Mouse (Mus musculus): ENCODE results near the gene Nufip1. TPM values are rescaled to one million over a fixed set of nuclear protein-coding genes. Genes with fewer than 3 reads are reported as not detected.

Nufip1 gene
- polyA plus RNA-seq, 1 experiment from 2014 or later = 12.3 TPM

DNA sequence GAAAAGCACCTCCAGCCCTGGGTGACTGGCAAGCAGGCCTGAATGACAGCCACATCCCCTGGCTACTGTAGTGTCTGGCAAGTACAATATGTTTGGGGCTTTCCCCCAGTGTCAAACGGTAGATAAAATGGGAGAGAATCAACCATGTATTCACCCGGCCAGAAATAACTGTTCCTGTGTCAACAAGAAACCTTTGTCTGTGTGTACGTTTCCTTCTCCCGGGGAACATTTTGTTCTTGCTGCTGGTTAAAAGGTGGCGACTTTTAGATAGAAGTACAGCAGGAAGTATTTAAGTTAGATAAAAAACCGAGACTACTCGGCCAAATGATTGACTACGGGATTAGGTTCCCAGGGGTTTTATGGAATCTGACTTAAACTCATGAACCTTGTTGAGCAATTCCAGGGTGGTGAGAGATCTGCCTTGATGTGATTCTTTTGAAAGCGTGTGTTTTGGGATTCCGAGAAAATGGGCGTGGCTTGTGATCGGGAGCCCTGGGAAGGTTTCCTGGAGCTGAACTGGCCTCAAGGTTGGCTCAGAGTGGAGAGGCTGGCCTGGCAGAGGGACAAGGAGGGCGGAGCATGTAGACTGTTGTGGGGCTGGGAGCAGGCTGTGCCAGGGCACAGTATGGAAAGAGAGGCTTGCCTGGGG lies 39.0 kb downstream of the Nufip1 start:
- H3K27me3 ChIP-seq (replicated peaks; ENCODE audit: control insufficient read depth, insufficient read depth, low read length) = no peaks in the 10 kb centered on the region
- peak; percentile 87 for DNase-seq (ENCODE audit: low spot score)
- H3K4me2 ChIP-seq (ENCODE audit: low read depth, low read length) = peak overlapping the region; percentile 46
- H3K9ac ChIP-seq (ENCODE audit: low read depth, low read length) = no peak overlapping the region
- H3K36me3 ChIP-seq (ENCODE audit: control insufficient read depth, insufficient read depth, low read length) = no peaks in the 10 kb centered on the region
- peak overlapping the region; percentile 9; the same call in 1 of the 2 replicates for H3K4me3 ChIP-seq (ENCODE audit: low read depth, low read length)
- ATAC-seq (ENCODE audit: low read depth) = peak; percentile 35; the same call in 1 of the 2 replicates
- peak overlapping the region; percentile 10; the same call in 1 of the 2 replicates for H3K27ac ChIP-seq (replicated peaks; ENCODE audit: low read depth, low read length)
- whole genome bisulfite sequencing = 17% methylated on average over 13 of the region's 13 CpGs
- peaks cover 18% of the 10 kb centered on the region; the same call in 1 of the 2 replicates for H3K4me1 ChIP-seq (ENCODE audit: control insufficient read depth, insufficient read depth, low read length)
- no peaks in the 10 kb centered on the region for H3K9me3 ChIP-seq (ENCODE audit: control insufficient read depth, low read length)

DNA sequence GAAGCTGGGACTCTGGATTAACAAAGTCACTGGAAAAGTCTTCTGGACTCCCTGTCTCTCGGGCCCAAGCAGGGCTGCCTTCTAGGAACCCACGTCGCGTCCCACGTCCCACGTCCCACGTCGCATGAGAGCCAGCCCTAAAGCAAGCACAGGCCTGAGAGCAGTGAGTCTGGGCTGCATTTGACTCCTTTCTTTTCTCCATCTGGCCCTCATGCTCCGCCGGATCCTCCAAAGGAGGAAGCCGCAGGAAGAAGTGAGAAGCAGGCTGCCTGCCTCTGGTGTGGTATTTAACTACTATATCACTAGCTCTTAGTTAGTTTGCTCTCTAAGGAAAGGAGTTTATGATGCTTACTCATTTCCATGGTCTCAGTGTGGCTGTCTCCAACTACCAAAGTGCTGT lies 39.8 kb downstream of the Nufip1 start:
- WGBS = 73% methylated on average over 11 of the region's 11 CpGs

DNA sequence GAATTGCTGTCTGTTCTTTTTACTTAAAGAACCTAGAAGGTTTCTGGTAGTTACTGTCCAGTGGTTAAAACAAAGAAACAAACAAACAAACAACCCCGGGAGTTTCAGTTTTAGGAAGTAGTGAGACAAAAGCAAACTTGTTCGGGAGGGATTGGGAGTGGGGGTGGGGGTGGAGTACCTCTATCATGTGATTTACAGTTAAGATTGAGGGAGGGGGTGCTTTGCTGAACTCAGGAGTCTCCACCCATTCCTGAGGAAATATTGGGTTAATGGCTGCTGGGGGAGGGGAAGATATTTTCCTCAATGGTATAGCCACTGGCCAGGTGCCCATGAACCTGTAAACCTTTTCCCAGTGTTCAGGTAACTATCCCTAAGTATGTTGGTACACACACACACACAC lies 40.3 kb downstream of the Nufip1 start:
- no peaks in the 10 kb centered on the region for H3K9me3 ChIP-seq (ENCODE audit: control insufficient read depth, low read length)
- H3K4me3 ChIP-seq (ENCODE audit: low read depth, low read length) = no peak overlapping the region
- peaks cover 18% of the 10 kb centered on the region; the same call in 1 of the 2 replicates for H3K4me1 ChIP-seq (ENCODE audit: control insufficient read depth, insufficient read depth, low read length)
- no peak overlapping the region for H3K27ac ChIP-seq (replicated peaks; ENCODE audit: low read depth, low read length)
- no peak for DNase-seq (ENCODE audit: low spot score)
- 65% methylated on average over 2 of the region's 2 CpGs for WGBS
- no peaks in the 10 kb centered on the region for H3K36me3 ChIP-seq (ENCODE audit: control insufficient read depth, insufficient read depth, low read length)
- H3K27me3 ChIP-seq (replicated peaks; ENCODE audit: control insufficient read depth, insufficient read depth, low read length) = no peaks in the 10 kb centered on the region
- no peak overlapping the region for H3K9ac ChIP-seq (ENCODE audit: low read depth, low read length)
- no peak overlapping the region for H3K4me2 ChIP-seq (ENCODE audit: low read depth, low read length)
- ATAC-seq (ENCODE audit: low read depth) = no peak

More for the DNA sequence above, 39.8 kb downstream of the Nufip1 start:
- H3K9ac ChIP-seq (ENCODE audit: low read depth, low read length) = no peak overlapping the region
- H3K27me3 ChIP-seq (replicated peaks; ENCODE audit: control insufficient read depth, insufficient read depth, low read length) = no peaks in the 10 kb centered on the region
- peaks cover 18% of the 10 kb centered on the region; the same call in 1 of the 2 replicates for H3K4me1 ChIP-seq (ENCODE audit: control insufficient read depth, insufficient read depth, low read length)
- DNase-seq (ENCODE audit: low spot score) = no peak
- H3K4me2 ChIP-seq (ENCODE audit: low read depth, low read length) = peak overlapping the region; percentile 46; the same call in 1 of the 2 replicates
- H3K27ac ChIP-seq (replicated peaks; ENCODE audit: low read depth, low read length) = no peak overlapping the region
- H3K4me3 ChIP-seq (ENCODE audit: low read depth, low read length) = no peak overlapping the region
- no peaks in the 10 kb centered on the region for H3K9me3 ChIP-seq (ENCODE audit: control insufficient read depth, low read length)
- no peak for ATAC-seq (ENCODE audit: low read depth)
- no peaks in the 10 kb centered on the region for H3K36me3 ChIP-seq (ENCODE audit: control insufficient read depth, insufficient read depth, low read length)

DNA sequence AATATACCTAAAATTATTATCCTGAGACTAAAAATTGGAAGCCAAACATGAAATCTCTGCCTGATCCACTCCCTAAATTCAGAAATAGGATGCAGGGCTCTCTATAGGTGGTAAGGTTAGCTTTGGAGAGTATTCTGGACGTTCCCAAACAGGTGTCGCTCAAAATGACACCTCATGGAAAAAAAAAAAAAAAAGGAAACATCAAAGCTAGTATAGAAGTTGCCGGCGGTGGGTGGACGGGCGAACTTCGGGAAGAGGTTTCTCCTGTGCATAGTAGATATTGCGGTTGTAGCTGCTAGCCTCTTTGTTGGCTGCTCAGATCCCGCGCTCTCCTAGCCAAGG lies 41.1 kb downstream of the Nufip1 start:
- H3K9me3 ChIP-seq (ENCODE audit: control insufficient read depth, low read length) = no peaks in the 10 kb centered on the region
- H3K4me1 ChIP-seq (ENCODE audit: control insufficient read depth, insufficient read depth, low read length) = peaks cover 18% of the 10 kb centered on the region; the same call in 1 of the 2 replicates
- peak overlapping the region; percentile 88 for H3K9ac ChIP-seq (ENCODE audit: low read depth, low read length)
- ATAC-seq (ENCODE audit: low read depth) (no peak), DNase-seq (ENCODE audit: low spot score) (no peak)
- peak overlapping the region; percentile 71 for H3K4me3 ChIP-seq (ENCODE audit: low read depth, low read length)
- H3K4me2 ChIP-seq (ENCODE audit: low read depth, low read length) = peak overlapping the region; percentile 68
- no peaks in the 10 kb centered on the region for H3K27me3 ChIP-seq (replicated peaks; ENCODE audit: control insufficient read depth, insufficient read depth, low read length)
- H3K36me3 ChIP-seq (ENCODE audit: control insufficient read depth, insufficient read depth, low read length) = no peaks in the 10 kb centered on the region
- 1% methylated on average over 10 of the region's 10 CpGs for WGBS
- peak overlapping the region; percentile 98 for H3K27ac ChIP-seq (replicated peaks; ENCODE audit: low read depth, low read length)

DNA sequence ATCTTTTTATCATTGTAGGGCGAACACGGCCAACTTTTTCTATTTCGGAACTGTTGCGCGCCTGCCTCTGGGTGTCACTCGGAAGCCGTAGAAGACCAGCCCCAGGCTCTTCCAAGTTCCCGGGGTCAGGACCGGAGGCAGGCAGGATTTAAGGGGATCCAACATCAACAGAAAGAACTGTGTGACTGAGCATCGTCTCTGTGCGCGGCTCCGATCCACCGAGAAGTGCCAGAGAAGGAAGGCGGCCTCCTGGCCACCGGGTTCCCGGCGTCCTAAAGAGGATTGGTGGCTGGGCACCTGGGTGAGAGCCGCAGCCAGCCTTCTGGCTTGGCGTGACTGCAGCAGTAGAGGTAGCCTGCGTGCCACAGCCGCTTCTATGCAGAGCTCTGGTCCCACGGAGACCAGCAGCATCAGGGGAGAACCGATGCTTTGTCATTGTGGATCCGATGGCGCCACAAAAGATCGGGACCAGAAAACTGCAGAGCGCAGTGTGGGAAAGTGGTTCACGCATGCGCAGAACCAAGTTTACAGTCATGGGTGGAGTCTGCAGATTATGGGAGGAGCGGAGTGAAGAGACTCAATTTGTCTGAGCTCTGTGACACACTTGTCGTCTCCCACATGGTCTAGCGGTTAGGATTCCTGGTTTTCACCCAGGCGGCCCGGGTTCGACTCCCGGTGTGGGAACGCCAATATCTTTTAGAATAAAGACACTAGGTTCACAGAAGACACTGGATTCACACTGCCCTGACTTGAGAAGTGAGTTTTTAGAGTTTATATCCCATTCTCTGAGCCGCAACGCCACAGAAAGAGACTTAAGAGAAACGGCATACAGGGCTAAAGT lies 41.7 kb downstream of the Nufip1 start:
- DNase-seq (ENCODE audit: low spot score) (peak; percentile 97), ATAC-seq (ENCODE audit: low read depth) (peak; percentile 92)
- peak overlapping the region; percentile 68 for H3K4me2 ChIP-seq (ENCODE audit: low read depth, low read length)
- no peaks in the 10 kb centered on the region for H3K9me3 ChIP-seq (ENCODE audit: control insufficient read depth, low read length)
- 1% methylated on average over 40 of the region's 41 CpGs for WGBS
- H3K36me3 ChIP-seq (ENCODE audit: control insufficient read depth, insufficient read depth, low read length) = no peaks in the 10 kb centered on the region
- peak overlapping the region; percentile 88 for H3K9ac ChIP-seq (ENCODE audit: low read depth, low read length)
- H3K27me3 ChIP-seq (replicated peaks; ENCODE audit: control insufficient read depth, insufficient read depth, low read length) = no peaks in the 10 kb centered on the region
- H3K4me3 ChIP-seq (ENCODE audit: low read depth, low read length) = peak overlapping the region; percentile 71
- peak overlapping the region; percentile 98 for H3K27ac ChIP-seq (replicated peaks; ENCODE audit: low read depth, low read length)
- H3K4me1 ChIP-seq (ENCODE audit: control insufficient read depth, insufficient read depth, low read length) = peaks cover 18% of the 10 kb centered on the region

DNA sequence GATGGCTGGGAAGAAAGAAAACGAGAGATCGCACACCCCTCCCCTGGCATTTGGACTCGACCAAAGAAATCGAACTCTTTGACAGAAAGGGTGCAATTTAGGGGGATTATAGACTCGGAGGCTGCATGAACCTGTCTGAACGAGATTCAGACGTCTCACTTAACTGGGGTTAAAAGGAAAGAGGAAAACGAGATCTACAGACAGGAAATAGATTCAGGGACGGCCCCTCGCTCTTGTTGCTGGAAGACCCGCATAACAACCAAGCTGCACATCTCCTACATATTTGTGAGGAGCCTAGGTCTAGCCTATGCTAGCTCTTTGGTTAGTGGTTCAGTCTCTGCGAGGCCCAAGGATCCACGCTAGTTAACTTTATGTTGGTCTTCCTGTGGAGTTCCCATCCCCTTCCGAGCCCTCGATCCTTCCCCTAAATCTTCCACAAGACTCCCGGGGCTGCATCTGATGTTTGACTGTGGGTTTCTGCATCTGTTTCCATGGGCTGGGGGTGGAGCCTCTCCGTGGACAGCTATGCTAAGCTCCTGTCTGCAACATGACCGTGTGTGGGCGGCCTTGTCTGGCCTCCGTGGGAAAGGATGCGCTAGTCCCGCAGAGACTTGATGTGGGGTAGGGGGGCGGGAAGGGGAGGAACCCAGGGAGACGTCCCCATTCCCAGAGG lies 42.4 kb downstream of the Nufip1 start:
- Histone ChIP-seq H3K27ac (replicated peaks; ENCODE audit: low read depth, low read length) (peak overlapping the region; percentile 87), H3K4me3 (ENCODE audit: low read depth, low read length) (peak overlapping the region; percentile 71), H3K4me2 (ENCODE audit: low read depth, low read length) (peak overlapping the region; percentile 68), H3K4me1 (ENCODE audit: control insufficient read depth, insufficient read depth, low read length) (peaks cover 18% of the 10 kb centered on the region), H3K27me3 (replicated peaks; ENCODE audit: control insufficient read depth, insufficient read depth, low read length) (no peaks in the 10 kb centered on the region), H3K9me3 (ENCODE audit: control insufficient read depth, low read length) (no peaks in the 10 kb centered on the region), H3K9ac (ENCODE audit: low read depth, low read length) (peak overlapping the region; percentile 88), H3K36me3 (ENCODE audit: control insufficient read depth, insufficient read depth, low read length) (no peaks in the 10 kb centered on the region)
- DNase-seq (ENCODE audit: low spot score) (peak; percentile 78), ATAC-seq (ENCODE audit: low read depth) (peak; percentile 50)
- 4% methylated on average over 24 of the region's 24 CpGs for WGBS

DNA sequence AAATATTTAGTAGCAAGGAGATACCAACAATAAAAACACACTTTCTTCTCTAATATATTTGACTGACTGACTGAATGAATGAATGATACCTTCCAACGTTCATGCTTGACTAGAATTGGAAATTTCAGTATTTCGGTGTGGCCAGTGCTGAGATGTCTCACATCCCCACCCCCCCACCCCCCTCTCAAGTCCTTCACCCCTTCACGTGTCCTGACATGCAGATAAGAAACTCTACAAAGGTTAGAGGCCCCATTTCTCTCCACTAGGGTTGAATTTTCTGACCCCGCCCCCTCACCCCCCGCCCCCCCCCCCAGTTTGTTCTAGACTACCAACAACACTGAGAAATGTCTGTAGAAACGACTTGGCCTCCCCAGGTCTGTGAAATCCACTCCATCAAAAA lies 43.1 kb downstream of the Nufip1 start:
- Histone ChIP-seq H3K4me3 (ENCODE audit: low read depth, low read length) (no peak overlapping the region; the same call in 1 of the 2 replicates), H3K9me3 (ENCODE audit: control insufficient read depth, low read length) (no peaks in the 10 kb centered on the region), H3K27ac (replicated peaks; ENCODE audit: low read depth, low read length) (no peak overlapping the region), H3K27me3 (replicated peaks; ENCODE audit: control insufficient read depth, insufficient read depth, low read length) (no peaks in the 10 kb centered on the region), H3K36me3 (ENCODE audit: control insufficient read depth, insufficient read depth, low read length) (no peaks in the 10 kb centered on the region), H3K9ac (ENCODE audit: low read depth, low read length) (no peak overlapping the region), H3K4me2 (ENCODE audit: low read depth, low read length) (peak overlapping the region; percentile 68), H3K4me1 (ENCODE audit: control insufficient read depth, insufficient read depth, low read length) (peaks cover 18% of the 10 kb centered on the region)
- WGBS = 23% methylated on average over 6 of the region's 6 CpGs
- ATAC-seq (ENCODE audit: low read depth) (no peak), DNase-seq (ENCODE audit: low spot score) (no peak)

DNA sequence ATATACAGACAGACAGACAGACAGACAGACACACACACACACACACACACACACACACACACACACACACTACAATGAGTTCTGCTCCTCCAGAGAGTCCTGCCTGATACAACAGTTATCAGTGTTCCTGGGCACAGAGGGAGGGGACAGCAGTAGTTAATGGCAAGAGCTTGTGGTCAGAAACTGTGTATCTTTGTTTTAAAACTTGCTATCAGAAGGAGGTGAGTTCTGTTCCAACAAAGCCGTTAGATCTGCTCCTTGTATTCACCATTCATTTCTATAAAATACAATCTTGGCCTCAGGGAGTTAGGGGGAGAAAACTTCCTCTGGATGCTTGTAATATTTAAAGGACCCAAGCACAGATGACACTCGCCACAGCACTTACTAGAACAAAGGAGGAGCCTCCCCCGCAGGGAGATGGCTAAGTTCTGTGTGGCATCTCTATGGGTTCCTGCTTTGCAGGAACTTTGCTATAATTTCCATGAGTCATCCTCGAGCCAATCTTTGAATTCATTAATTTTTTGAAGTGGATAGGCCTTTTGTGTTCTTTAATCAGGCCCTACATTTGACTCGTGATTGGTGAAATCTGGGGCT lies 47.6 kb downstream of the Nufip1 start:
- Histone ChIP-seq H3K9ac (ENCODE audit: low read depth, low read length) (no peak overlapping the region), H3K4me2 (ENCODE audit: low read depth, low read length) (no peak overlapping the region), H3K27ac (replicated peaks; ENCODE audit: low read depth, low read length) (peak overlapping the region; percentile 55; the same call in 1 of the 2 replicates), H3K27me3 (replicated peaks; ENCODE audit: control insufficient read depth, insufficient read depth, low read length) (no peaks in the 10 kb centered on the region), H3K36me3 (ENCODE audit: control insufficient read depth, insufficient read depth, low read length) (no peaks in the 10 kb centered on the region), H3K4me3 (ENCODE audit: low read depth, low read length) (no peak overlapping the region), H3K9me3 (ENCODE audit: control insufficient read depth, low read length) (no peaks in the 10 kb centered on the region), H3K4me1 (ENCODE audit: control insufficient read depth, insufficient read depth, low read length) (peaks cover 3% of the 10 kb centered on the region; the same call in 1 of the 2 replicates)
- 43% methylated on average over 5 of the region's 5 CpGs for WGBS
- no peak for DNase-seq (ENCODE audit: low spot score)
- ATAC-seq (ENCODE audit: low read depth) = no peak
